Mouse (Mus musculus) midbrain, embryonic 16.5 days (tissue): Measurements from ENCODE around the gene S1pr3. TPM values are rescaled to one million over a fixed set of nuclear protein-coding genes. Genes with fewer than 3 reads are reported as not detected.

Experiments
- ATAC-seq: fragments of 200-750 bp; cut with Nextera tagmentation; 2 replicates; pipeline ENCODE4 v1.8.0; 2017; ENCODE audit warnings: moderate TSS enrichment
- H3K27ac ChIP-seq: fragments of 300-500 bp; sonication (generic); 2 replicates; pipeline ENCODE4 v1.5.1; 2014; ENCODE audit warnings: mild to moderate bottlenecking, low read length, mixed read lengths
- H3K27me3 ChIP-seq: fragments of 300-500 bp; sonication (generic); 2 replicates; pipeline ENCODE4 v1.6.1; 2014; ENCODE audit warnings: low read depth, low read length, mixed read lengths; ENCODE audit not compliant: control insufficient read depth, insufficient read depth
- H3K36me3 ChIP-seq: fragments of 300-500 bp; sonication (generic); 2 replicates; pipeline ENCODE4 v1.6.1; 2014; ENCODE audit warnings: mild to moderate bottlenecking, low read length, moderate library complexity, mixed read lengths; ENCODE audit not compliant: control insufficient read depth, insufficient read depth
- H3K4me1 ChIP-seq: fragments of 300-500 bp; sonication (generic); 2 replicates; pipeline ENCODE4 v1.6.1; 2014; ENCODE audit warnings: mild to moderate bottlenecking, low read length, mixed read lengths; ENCODE audit not compliant: control insufficient read depth, insufficient read depth
- H3K4me2 ChIP-seq: fragments of 300-500 bp; sonication (generic); 2 replicates; pipeline ENCODE4 v1.6.1; 2014; ENCODE audit warnings: mild to moderate bottlenecking, low read length, mixed read lengths
- H3K4me3 ChIP-seq: fragments of 300-500 bp; sonication (generic); 2 replicates; pipeline ENCODE4 v1.5.1; 2014; ENCODE audit warnings: low read depth, mild to moderate bottlenecking, low read length, moderate library complexity, mixed read lengths
- H3K9ac ChIP-seq: fragments of 300-500 bp; sonication (generic); 2 replicates; pipeline ENCODE4 v1.6.1; 2014; ENCODE audit warnings: low read depth, low read length, mixed read lengths
- H3K9me3 ChIP-seq: fragments of 300-500 bp; sonication (generic); replicated peaks from 2 replicates; pipeline ENCODE4 v1.6.1; 2014; ENCODE audit warnings: mild to moderate bottlenecking, low read length, mixed read lengths; ENCODE audit not compliant: control insufficient read depth, poor library complexity, severe bottlenecking
- WGBS: fragments of 180-500 bp; shearing (Covaris S2); extraction: QIAGEN DNeasy Blood & Tissue Kit; methylation state at CpG from one replicate; pipeline ENCODE4 v1.1.7; 2014; 5-methylcytosine and 5-hydroxymethylcytosine counted together
- polyA plus RNA-seq: library from polyadenylated mRNA; unstranded; fragments of >200 nt; fragmentation: Nextera tagmentation; extraction: Ambion mirVana; gene quantifications from 2 replicates; pipeline ENCODE4 v1.2.1, GENCODE M21; 2015

S1pr3 gene
- polyA plus RNA-seq, 1 experiment from 2014 or later: 11.9 TPM

GRCm38 (mm10) chr13:51411696-51412430 is 3.4 kb downstream of the S1pr3 start:
- no peak overlapping the region for H3K4me3 ChIP-seq
- no peak overlapping the region for H3K27ac ChIP-seq
- 70% methylated on average over 12 of the region's 12 CpGs for WGBS
- H3K4me2 ChIP-seq: no peak overlapping the region
- H3K9ac ChIP-seq: no peak overlapping the region
- H3K27me3 ChIP-seq: peaks cover 15% of the 10 kb centered on the region
- no peaks in the 10 kb centered on the region for H3K9me3 ChIP-seq
- no peak for ATAC-seq
- H3K36me3 ChIP-seq: no peaks in the 10 kb centered on the region
- H3K4me1 ChIP-seq: peaks cover 8% of the 10 kb centered on the region; the same call in 1 of the 2 replicates

DNA sequence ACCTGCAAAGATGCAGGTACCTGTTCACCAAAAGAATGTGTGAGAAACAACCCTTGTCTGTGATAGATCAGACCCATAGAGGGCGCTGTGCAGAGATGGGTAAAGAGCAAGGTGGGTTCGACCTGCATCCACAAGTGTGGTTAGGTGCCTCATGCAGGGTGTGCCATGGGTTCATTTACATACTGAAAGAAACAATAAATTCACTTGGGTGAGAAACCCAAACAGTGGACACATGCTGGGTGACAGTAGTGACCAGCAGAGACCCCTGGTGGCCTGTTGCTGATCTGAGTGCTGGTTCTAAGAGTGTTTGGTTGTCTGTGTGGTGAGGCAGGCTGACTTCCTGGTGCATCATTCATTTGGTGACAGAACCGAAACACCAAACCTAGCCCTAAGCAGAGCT is 5.0 kb downstream of the S1pr3 start:
- ATAC-seq: no peak

DNA sequence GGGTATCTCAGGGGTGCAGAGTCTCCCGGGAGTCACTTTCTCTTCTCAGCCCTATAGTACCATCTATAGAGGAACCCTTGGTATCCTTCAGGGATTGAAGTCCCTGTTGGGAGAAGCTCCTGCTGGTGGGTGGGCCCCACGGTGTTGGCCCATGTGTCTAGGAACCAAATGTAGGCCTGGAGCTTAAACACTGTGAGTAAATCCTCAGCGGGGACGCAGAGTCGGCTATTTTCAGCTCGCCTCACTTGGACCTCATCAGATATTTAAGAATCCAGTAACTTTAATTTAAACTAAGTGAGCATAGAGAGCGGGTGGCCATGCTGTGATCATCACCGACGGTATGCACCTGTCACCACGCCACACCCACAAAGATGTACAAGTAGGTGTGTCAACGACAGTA is 8.3 kb downstream of the S1pr3 start:
- WGBS: 90% methylated on average over 11 of the region's 11 CpGs
- Histone ChIP-seq H3K9ac (no peak overlapping the region; the same call in 1 of the 2 replicates), H3K4me3 (no peak overlapping the region), H3K27me3 (no peaks in the 10 kb centered on the region), H3K9me3 (no peaks in the 10 kb centered on the region), H3K36me3 (no peaks in the 10 kb centered on the region), H3K27ac (no peak overlapping the region), H3K4me2 (no peak overlapping the region), H3K4me1 (peaks cover 19% of the 10 kb centered on the region)
- no peak for ATAC-seq

More for the DNA sequence above, 5.0 kb downstream of the S1pr3 start:
- H3K4me3 ChIP-seq: no peak overlapping the region
- no peaks in the 10 kb centered on the region for H3K36me3 ChIP-seq
- H3K4me2 ChIP-seq: no peak overlapping the region
- H3K4me1 ChIP-seq: peaks cover 22% of the 10 kb centered on the region
- peaks cover 12% of the 10 kb centered on the region for H3K27me3 ChIP-seq
- H3K9me3 ChIP-seq: no peaks in the 10 kb centered on the region
- WGBS: 64% methylated on average over 3 of the region's 3 CpGs
- H3K9ac ChIP-seq: no peak overlapping the region
- H3K27ac ChIP-seq: no peak overlapping the region

- H3K4me1 ChIP-seq: peaks cover 19% of the 10 kb centered on the region
- peak overlapping the region; percentile 66 for H3K9ac ChIP-seq
- ATAC-seq: peak; percentile 40
- no peaks in the 10 kb centered on the region for H3K9me3 ChIP-seq
- peak overlapping the region; percentile 65 for H3K4me2 ChIP-seq
- H3K4me3 ChIP-seq: peak overlapping the region; percentile 27
- WGBS: 55% methylated on average over 6 of the region's 6 CpGs
- peak overlapping the region; percentile 85 for H3K27ac ChIP-seq
- H3K36me3 ChIP-seq: no peaks in the 10 kb centered on the region
- H3K27me3 ChIP-seq: no peaks in the 10 kb centered on the region
Measured at GRCm38 (mm10) chr13:51417796-51418195, 9.4 kb downstream of the S1pr3 start.

GRCm38 (mm10) chr13:51418268-51418941 is 10.0 kb downstream of the S1pr3 start:
- peak overlapping the region; percentile 27 for H3K4me3 ChIP-seq
- no peaks in the 10 kb centered on the region for H3K36me3 ChIP-seq
- WGBS: 3% methylated on average over 20 of the region's 20 CpGs
- ATAC-seq: peak; percentile 87
- H3K27me3 ChIP-seq: no peaks in the 10 kb centered on the region
- peak overlapping the region; percentile 85 for H3K27ac ChIP-seq
- peak overlapping the region; percentile 66 for H3K9ac ChIP-seq
- peaks cover 19% of the 10 kb centered on the region for H3K4me1 ChIP-seq
- H3K4me2 ChIP-seq: peak overlapping the region; percentile 65
- H3K9me3 ChIP-seq: no peaks in the 10 kb centered on the region

- H3K27ac ChIP-seq: no peak overlapping the region
- no peaks in the 10 kb centered on the region for H3K36me3 ChIP-seq
- peak overlapping the region; percentile 65 for H3K4me2 ChIP-seq
- H3K9ac ChIP-seq: peak overlapping the region; percentile 63
- H3K27me3 ChIP-seq: no peaks in the 10 kb centered on the region
- H3K4me3 ChIP-seq: peak overlapping the region; percentile 26
- whole genome bisulfite sequencing: 76% methylated on average over 19 of the region's 19 CpGs
- ATAC-seq: peak; percentile 41
- no peaks in the 10 kb centered on the region for H3K9me3 ChIP-seq
- H3K4me1 ChIP-seq: peaks cover 19% of the 10 kb centered on the region
Measured at GRCm38 (mm10) chr13:51418942-51419451, 10.6 kb downstream of the S1pr3 start.

GRCm38 (mm10) chr13:51419501-51419900 is 11.1 kb downstream of the S1pr3 start:
- no peak overlapping the region for H3K9ac ChIP-seq
- ATAC-seq: no peak
- H3K27me3 ChIP-seq: no peaks in the 10 kb centered on the region
- no peak overlapping the region for H3K4me2 ChIP-seq
- no peak overlapping the region for H3K4me3 ChIP-seq
- H3K36me3 ChIP-seq: no peaks in the 10 kb centered on the region
- H3K4me1 ChIP-seq: peaks cover 19% of the 10 kb centered on the region
- 93% methylated on average over 15 of the region's 15 CpGs for WGBS
- H3K27ac ChIP-seq: no peak overlapping the region
- H3K9me3 ChIP-seq: no peaks in the 10 kb centered on the region

GRCm38 (mm10) chr13:51420861-51421260 is 12.4 kb downstream of the S1pr3 start:
- no peak for ATAC-seq

GRCm38 (mm10) chr13:51423647-51424046 is 15.2 kb downstream of the S1pr3 start:
- H3K9me3 ChIP-seq: no peaks in the 10 kb centered on the region
- no peak for ATAC-seq
- no peak overlapping the region for H3K4me3 ChIP-seq
- no peaks in the 10 kb centered on the region for H3K36me3 ChIP-seq
- peaks cover 9% of the 10 kb centered on the region for H3K4me1 ChIP-seq
- H3K27me3 ChIP-seq: no peaks in the 10 kb centered on the region
- H3K4me2 ChIP-seq: no peak overlapping the region
- WGBS: 79% methylated on average over 9 of the region's 9 CpGs
- no peak overlapping the region for H3K9ac ChIP-seq
- H3K27ac ChIP-seq: no peak overlapping the region

More at GRCm38 (mm10) chr13:51420861-51421260, 12.4 kb downstream of the S1pr3 start:
- Histone ChIP-seq H3K4me3 (no peak overlapping the region), H3K4me1 (peaks cover 24% of the 10 kb centered on the region), H3K27me3 (no peaks in the 10 kb centered on the region), H3K9me3 (no peaks in the 10 kb centered on the region), H3K36me3 (no peaks in the 10 kb centered on the region), H3K27ac (no peak overlapping the region), H3K9ac (no peak overlapping the region), H3K4me2 (no peak overlapping the region)
- WGBS: 84% methylated on average over 9 of the region's 9 CpGs
